Mouse (Mus musculus): ENCODE results near the gene Ednra. TPM values are rescaled to one million over a fixed set of nuclear protein-coding genes. Genes with fewer than 3 reads are reported as not detected.

Ednra gene
- polyA plus RNA-seq (2012; rRNA removed) = 2.5 and 2.6 TPM in 2 replicates

GRCm38 (mm10) chr8:77724046-77724930 lies at the start of gene Ednra:
Gene Ednra (minus strand): TSS chr8:77724464.

Other genes with a start within 250 kb of the Ednra start
- 4.3 and 4.7 TPM in 2 replicates for gene Arhgap10, start 206.5 kb downstream of the Ednra start, polyA plus RNA-seq (2012; rRNA removed)
- 4.7 and 5.3 TPM in 2 replicates for gene Prmt9, start 175.1 kb downstream of the Ednra start, polyA plus RNA-seq (2012; rRNA removed)
- gene Tmem184c, start 113.8 kb downstream of the Ednra start, polyA plus RNA-seq (2012; rRNA removed) = 3.3 and 3.4 TPM in 2 replicates

All from liver, embryonic 14 days (tissue).